Mouse (Mus musculus): ENCODE data around the gene Slc36a3. TPM values are rescaled to one million over a fixed set of nuclear protein-coding genes. Genes with fewer than 3 reads are reported as not detected.

Gene Slc36a3
- not detected for total RNA-seq (2021)
- long read RNA-seq, experiment 1: 0 reads
- long read RNA-seq, experiment 2: 0 reads

- no peak within 1 kb of the TSS for H3K27ac ChIP-seq
- H3K4me3 ChIP-seq: no peak within 1 kb of the TSS
- no peak for DNase-seq (ENCODE audit: low spot score in 2 of 2)
- TF ChIP-seq CTCF (conservative IDR thresholded peaks at IDR 0.05): no peak
Observed at GRCm38 (mm10) chr11:55151608-55152007, at the start of gene Slc36a3. Gene Slc36a3, minus strand, starts transcription at chr11:55151708.

- Histone ChIP-seq H3K4me3 (no peak overlapping the region), H3K27ac (no peak overlapping the region)
- DNase-seq (ENCODE audit: low spot score in 2 of 2): no peak
- no peak for TF ChIP-seq CTCF (conservative IDR thresholded peaks at IDR 0.05)
Observed at GRCm38 (mm10) chr11:55197740-55198510, 46.4 kb upstream of the Slc36a3 start.

- H3K4me3 ChIP-seq: no peak overlapping the region
- DNase-seq (ENCODE audit: low spot score in 2 of 2): no peak
- TF ChIP-seq CTCF (conservative IDR thresholded peaks at IDR 0.05): no peak
- H3K27ac ChIP-seq: no peak overlapping the region
Observed at GRCm38 (mm10) chr11:55197086-55197485, 45.6 kb upstream of the Slc36a3 start.

- Histone ChIP-seq H3K27ac (no peak overlapping the region), H3K4me3 (no peak overlapping the region)
- TF ChIP-seq CTCF (conservative IDR thresholded peaks at IDR 0.05): no peak
- no peak for DNase-seq (ENCODE audit: low spot score in 2 of 2)
Observed at GRCm38 (mm10) chr11:55190216-55190615, 38.7 kb upstream of the Slc36a3 start.

- H3K27ac ChIP-seq: no peak overlapping the region
- TF ChIP-seq CTCF (conservative IDR thresholded peaks at IDR 0.05): no peak
- H3K4me3 ChIP-seq: no peak overlapping the region
- no peak for DNase-seq (ENCODE audit: low spot score in 2 of 2)
Observed at GRCm38 (mm10) chr11:55187777-55188176, 36.3 kb upstream of the Slc36a3 start.

- no peak for TF ChIP-seq CTCF (conservative IDR thresholded peaks at IDR 0.05)
Observed at GRCm38 (mm10) chr11:55187292-55187691, 35.8 kb upstream of the Slc36a3 start.

GRCm38 (mm10) chr11:55184733-55185291, 33.3 kb upstream of the Slc36a3 start, which contains the start of gene Slc36a2:
Gene Slc36a2, minus strand, starts transcription at chr11:55185077.
- no peak within 1 kb of the TSS for H3K27ac ChIP-seq
- DNase-seq (ENCODE audit: low spot score in 2 of 2): no peak
- H3K4me3 ChIP-seq: no peak within 1 kb of the TSS
- TF ChIP-seq CTCF (conservative IDR thresholded peaks at IDR 0.05): no peak

More at GRCm38 (mm10) chr11:55187292-55187691, 35.8 kb upstream of the Slc36a3 start:
- Histone ChIP-seq H3K27ac (no peak overlapping the region), H3K4me3 (no peak overlapping the region)
- no peak for DNase-seq (ENCODE audit: low spot score in 2 of 2)

- no peak overlapping the region for H3K27ac ChIP-seq
- no peak for TF ChIP-seq CTCF (conservative IDR thresholded peaks at IDR 0.05)
- DNase-seq (ENCODE audit: low spot score in 2 of 2): no peak
- no peak overlapping the region for H3K4me3 ChIP-seq
Observed at GRCm38 (mm10) chr11:55184246-55184645, 32.7 kb upstream of the Slc36a3 start.

GRCm38 (mm10) chr11:55183124-55183523, 31.6 kb upstream of the Slc36a3 start:
- Histone ChIP-seq H3K27ac (no peak overlapping the region), H3K4me3 (no peak overlapping the region)
- DNase-seq (ENCODE audit: low spot score in 2 of 2): no peak
- TF ChIP-seq CTCF (conservative IDR thresholded peaks at IDR 0.05): no peak

GRCm38 (mm10) chr11:55179856-55180255, 28.3 kb upstream of the Slc36a3 start:
- Histone ChIP-seq H3K27ac (no peak overlapping the region), H3K4me3 (no peak overlapping the region)
- TF ChIP-seq CTCF (conservative IDR thresholded peaks at IDR 0.05): no peak
- no peak for DNase-seq (ENCODE audit: low spot score in 2 of 2)

- no peak for TF ChIP-seq CTCF (conservative IDR thresholded peaks at IDR 0.05)
- no peak for DNase-seq (ENCODE audit: low spot score in 2 of 2)
- no peak overlapping the region for H3K27ac ChIP-seq
- H3K4me3 ChIP-seq: no peak overlapping the region
Observed at GRCm38 (mm10) chr11:55178830-55179229, 27.3 kb upstream of the Slc36a3 start.

- DNase-seq (ENCODE audit: low spot score in 2 of 2): no peak
- TF ChIP-seq CTCF (conservative IDR thresholded peaks at IDR 0.05): no peak
- Histone ChIP-seq H3K4me3 (no peak overlapping the region), H3K27ac (no peak overlapping the region)
Observed at GRCm38 (mm10) chr11:55170501-55170900, 19.0 kb upstream of the Slc36a3 start.

- DNase-seq (ENCODE audit: low spot score in 2 of 2): no peak
- no peak overlapping the region for H3K4me3 ChIP-seq
- TF ChIP-seq CTCF (conservative IDR thresholded peaks at IDR 0.05): no peak
- H3K27ac ChIP-seq: no peak overlapping the region
Observed at GRCm38 (mm10) chr11:55168914-55169313, 17.4 kb upstream of the Slc36a3 start.

GRCm38 (mm10) chr11:55168504-55168903, 17.0 kb upstream of the Slc36a3 start:
- no peak overlapping the region for H3K27ac ChIP-seq
- H3K4me3 ChIP-seq: no peak overlapping the region
- DNase-seq (ENCODE audit: low spot score in 2 of 2): no peak
- no peak for TF ChIP-seq CTCF (conservative IDR thresholded peaks at IDR 0.05)

Measured in layer of hippocampus, adult 2 months (tissue).